Mouse (Mus musculus): ENCODE results near the gene Akap3. TPM values are rescaled to one million over a fixed set of nuclear protein-coding genes. Genes with fewer than 3 reads are reported as not detected.

Gene Akap3
- total and polyA plus RNA-seq, 3 experiments: not detected

DNA sequence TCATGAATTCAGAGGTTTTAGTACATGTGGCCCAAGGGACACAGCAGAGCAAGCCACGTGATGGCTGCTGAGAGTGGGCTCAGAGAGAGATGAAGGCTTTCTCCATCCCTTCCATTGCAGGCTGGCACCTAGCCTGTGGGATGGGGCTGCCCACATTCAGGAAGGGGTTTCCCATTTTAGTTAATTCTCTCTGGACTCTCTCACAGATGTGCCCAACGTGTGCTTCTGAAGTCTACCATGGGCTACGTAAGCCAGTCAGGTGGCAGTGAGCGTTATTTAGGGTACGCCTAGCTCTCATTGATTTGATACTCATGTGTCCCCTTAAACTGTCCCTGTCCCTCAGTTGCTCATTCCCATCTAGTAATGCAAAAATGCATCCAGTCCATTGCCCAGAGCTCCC is 62.0 kb downstream of the Akap3 start:
- Histone ChIP-seq H3K9ac (ENCODE audit: control insufficient read depth, low read depth, low read length, poor library complexity, severe bottlenecking) (no peak overlapping the region), H3K27me3 (ENCODE audit: control insufficient read depth in 1 of 2, insufficient read depth in 2 of 2, low read length in 2 of 2) (no peaks in the 10 kb centered on the region; a peak in 1 of 4 replicates)

DNA sequence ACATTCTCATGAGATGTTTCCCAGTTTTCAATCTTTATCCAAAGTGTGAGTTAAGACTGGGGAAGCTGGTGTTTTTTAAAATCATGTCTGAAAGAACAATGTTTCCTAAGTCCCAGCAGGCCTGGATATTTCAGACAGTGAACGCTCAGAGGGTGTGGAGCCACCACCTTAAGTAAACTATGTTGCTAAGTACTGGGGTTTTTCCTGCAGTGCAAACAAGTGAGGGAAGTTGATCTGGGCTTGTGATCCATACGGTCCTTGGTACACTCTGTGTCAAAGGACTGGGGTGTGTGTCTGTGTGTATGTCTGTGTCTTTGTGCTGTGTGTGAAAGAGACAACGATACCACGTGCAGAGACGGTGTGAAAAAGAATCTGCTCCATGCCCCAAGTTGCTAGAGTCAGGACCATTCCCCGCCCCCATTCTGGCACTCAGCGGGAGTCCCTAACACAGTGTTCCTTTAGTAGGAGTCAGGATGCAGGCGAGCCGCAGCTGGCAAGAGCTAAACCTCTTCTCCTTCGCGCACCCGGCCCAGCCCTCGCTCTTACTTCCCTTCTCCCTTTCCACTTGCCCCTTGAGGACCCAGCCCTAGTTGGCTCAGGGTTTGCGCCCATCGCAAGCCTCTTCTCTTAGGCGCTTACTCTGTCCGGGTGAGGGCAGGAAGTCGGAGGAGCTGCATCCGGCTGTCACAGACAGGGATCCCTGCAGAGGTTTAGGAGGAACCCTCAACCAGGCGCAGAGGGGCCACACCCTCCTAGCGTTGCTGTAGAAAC is 68.4 kb downstream of the Akap3 start, which contains the start of gene Dyrk4:
Gene Dyrk4, minus strand, starts transcription at position 729 of the 771 bp plus-strand sequence.
- TF ChIP-seq KAT2A (conservative IDR thresholded peaks at IDR 0.05; ENCODE audit: low read depth, low read length): no peak
- no peak for TF ChIP-seq GABPA (IDR thresholded peaks at IDR 0.05; ENCODE audit: low read depth, low read length)
- TF ChIP-seq ZNF384 (IDR thresholded peaks at IDR 0.05; ENCODE audit: low read depth, low read length): no peak
- TF ChIP-seq MXI1 (IDR thresholded peaks at IDR 0.05; ENCODE audit: low read depth, low read length): no peak
- no peak for TF ChIP-seq ZMIZ1 (IDR thresholded peaks at IDR 0.05; ENCODE audit: low read depth, low read length)
- no peak for TF ChIP-seq GATA1 (IDR thresholded peaks at IDR 0.05; ENCODE audit: low read depth, low read length)
- TF ChIP-seq MYB (IDR thresholded peaks at IDR 0.05; ENCODE audit: low read depth, low read length): no peak
- no peak for TF ChIP-seq EP300 (IDR thresholded peaks at IDR 0.05; ENCODE audit: low read depth in 1 of 2, low read length in 2 of 2)
- no peak for TF ChIP-seq TBP (IDR thresholded peaks at IDR 0.05; ENCODE audit: low read depth, low read length)
- no peak for TF ChIP-seq ELF1 (IDR thresholded peaks at IDR 0.05; ENCODE audit: low read depth, low read length)
- no peak for TF ChIP-seq POLR2A (IDR thresholded peaks at IDR 0.05; ENCODE audit: control insufficient read depth in 1 of 2, insufficient read depth in 1 of 2, low read depth in 1 of 2, low read length in 2 of 2, poor library complexity in 1 of 2)
- TF ChIP-seq ZC3H11A (IDR thresholded peaks at IDR 0.05; ENCODE audit: low read depth, low read length): no peak
- no peak for TF ChIP-seq TAL1 (IDR thresholded peaks at IDR 0.05; ENCODE audit: low read length)
- no peak for TF ChIP-seq CHD2 (IDR thresholded peaks at IDR 0.05; ENCODE audit: low read length)
- H3K4me3 ChIP-seq (ENCODE audit: control insufficient read depth in 1 of 2, insufficient read depth in 1 of 2, low read depth in 2 of 2, low read length in 2 of 2): no peak within 1 kb of the TSS
- no peaks in the 10 kb centered on the region for H3K27me3 ChIP-seq (ENCODE audit: control insufficient read depth in 1 of 2, insufficient read depth in 2 of 2, low read length in 2 of 2)
- H3K9me3 ChIP-seq (replicated peaks; ENCODE audit: insufficient read depth, low read length): no peaks in the 10 kb centered on the region
- H3K27ac ChIP-seq (ENCODE audit: control insufficient read depth, low read depth, low read length): no peak within 1 kb of the TSS
- no peaks in the 10 kb centered on the region for H3K79me2 ChIP-seq (ENCODE audit: control insufficient read depth, insufficient read depth, low read length, poor library complexity)
- H3K4me1 ChIP-seq (ENCODE audit: control insufficient read depth in 1 of 2, insufficient read depth in 2 of 2, low read length in 2 of 2): no peaks in the 10 kb centered on the region
- H3K9ac ChIP-seq (ENCODE audit: control insufficient read depth, low read depth, low read length, poor library complexity, severe bottlenecking): no peak within 1 kb of the TSS
- DNase-seq (ENCODE audit: low read depth, low spot score): no peak
- H3K36me3 ChIP-seq (ENCODE audit: control insufficient read depth in 1 of 2, insufficient read depth in 2 of 2, low read length in 2 of 2): peaks cover 0 to 9% of the 10 kb centered on the region in 2 experiments; a peak in 2 of 4 replicates

More for the DNA sequence above, 62.0 kb downstream of the Akap3 start:
- no peaks in the 10 kb centered on the region for H3K9me3 ChIP-seq (replicated peaks; ENCODE audit: insufficient read depth, low read length)
- no peaks in the 10 kb centered on the region for H3K36me3 ChIP-seq (ENCODE audit: control insufficient read depth in 1 of 2, insufficient read depth in 2 of 2, low read length in 2 of 2)
- H3K4me3 ChIP-seq (ENCODE audit: control insufficient read depth in 1 of 2, insufficient read depth in 1 of 2, low read depth in 2 of 2, low read length in 2 of 2): no peak overlapping the region
- TF ChIP-seq NELFE (IDR thresholded peaks at IDR 0.05; ENCODE audit: low read depth, low read length) (no peak), MAZ (IDR thresholded peaks at IDR 0.05; ENCODE audit: low read depth, low read length) (no peak), EP300 (IDR thresholded peaks at IDR 0.05; ENCODE audit: low read depth in 1 of 2, low read length in 2 of 2) (no peak), POLR2A (IDR thresholded peaks at IDR 0.05; ENCODE audit: control insufficient read depth in 1 of 2, insufficient read depth in 1 of 2, low read depth in 1 of 2, low read length in 2 of 2, poor library complexity in 1 of 2) (no peak), RAD21 (IDR thresholded peaks at IDR 0.05; ENCODE audit: low read depth, low read length) (no peak), MXI1 (IDR thresholded peaks at IDR 0.05; ENCODE audit: low read depth, low read length) (no peak), RCOR1 (IDR thresholded peaks at IDR 0.05; ENCODE audit: low read depth, low read length) (no peak), UBTF (IDR thresholded peaks at IDR 0.05; ENCODE audit: borderline replicate concordance, insufficient read depth, low read depth, low read length) (no peak), KAT2A (conservative IDR thresholded peaks at IDR 0.05; ENCODE audit: low read depth, low read length) (no peak), TBP (IDR thresholded peaks at IDR 0.05; ENCODE audit: low read depth, low read length) (no peak), TCF12 (IDR thresholded peaks at IDR 0.05; ENCODE audit: low read depth, low read length) (no peak), BHLHE40 (IDR thresholded peaks at IDR 0.05; ENCODE audit: borderline replicate concordance, low read depth, low read length) (no peak), USF2 (IDR thresholded peaks at IDR 0.05; ENCODE audit: borderline replicate concordance in 1 of 2, insufficient read depth in 1 of 2, low read depth in 1 of 2, low read length in 2 of 2) (no peak), MYB (IDR thresholded peaks at IDR 0.05; ENCODE audit: low read depth, low read length) (no peak), HCFC1 (IDR thresholded peaks at IDR 0.05; ENCODE audit: low read depth, low read length) (no peak)
- H3K4me1 ChIP-seq (ENCODE audit: control insufficient read depth in 1 of 2, insufficient read depth in 2 of 2, low read length in 2 of 2): no peaks in the 10 kb centered on the region
- no peak overlapping the region for H3K27ac ChIP-seq (ENCODE audit: control insufficient read depth, low read depth, low read length)
- no peak for DNase-seq (ENCODE audit: low read depth, low spot score)
- no peaks in the 10 kb centered on the region for H3K79me2 ChIP-seq (ENCODE audit: control insufficient read depth, insufficient read depth, low read length, poor library complexity)
